Mouse (Mus musculus): ENCODE results near the gene Zmynd8. TPM values are rescaled to one million over a fixed set of nuclear protein-coding genes. Genes with fewer than 3 reads are reported as not detected.
A peak's percentile ranks its signal among the peaks of the same experiment; 100 is the strongest.

Zmynd8 gene
- polyA plus RNA-seq, 1 experiment: 57.7 TPM

DNA sequence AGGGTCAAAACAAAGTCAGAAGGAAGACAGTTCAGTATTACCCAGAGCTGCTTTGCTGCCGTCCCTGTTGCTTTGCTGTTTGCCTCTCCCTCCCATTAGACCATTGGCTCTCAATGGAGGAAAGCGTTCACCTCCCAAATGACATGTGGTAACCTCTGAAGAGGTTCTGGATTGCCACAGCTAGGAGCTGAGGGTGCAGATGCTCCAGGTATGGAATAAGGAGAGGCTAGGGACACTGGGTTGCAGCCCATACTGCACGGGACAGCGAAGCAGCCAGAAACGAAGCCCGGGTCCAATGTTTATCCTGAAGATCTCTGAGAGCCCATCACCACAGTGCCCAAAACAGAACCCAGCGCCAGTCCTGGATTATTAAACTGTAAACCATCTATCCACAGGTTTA, 9.6 kb downstream of the Zmynd8 start:
- TF ChIP-seq GATA1 (IDR thresholded peaks at IDR 0.05; ENCODE audit: borderline replicate concordance, low read length) (no peak), FLI1 (IDR thresholded peaks at IDR 0.05; ENCODE audit: low read length) (no peak)
- H3K9me3 ChIP-seq: no peaks in the 10 kb centered on the region
- peak overlapping the region; percentile 89 for H3K4me3 ChIP-seq (replicated peaks)
- no peaks in the 10 kb centered on the region for H3K36me3 ChIP-seq (replicated peaks; ENCODE audit: low read length)
- no peaks in the 10 kb centered on the region for H3K27me3 ChIP-seq (replicated peaks)
- peaks cover 76% of the 10 kb centered on the region for H3K4me1 ChIP-seq

DNA sequence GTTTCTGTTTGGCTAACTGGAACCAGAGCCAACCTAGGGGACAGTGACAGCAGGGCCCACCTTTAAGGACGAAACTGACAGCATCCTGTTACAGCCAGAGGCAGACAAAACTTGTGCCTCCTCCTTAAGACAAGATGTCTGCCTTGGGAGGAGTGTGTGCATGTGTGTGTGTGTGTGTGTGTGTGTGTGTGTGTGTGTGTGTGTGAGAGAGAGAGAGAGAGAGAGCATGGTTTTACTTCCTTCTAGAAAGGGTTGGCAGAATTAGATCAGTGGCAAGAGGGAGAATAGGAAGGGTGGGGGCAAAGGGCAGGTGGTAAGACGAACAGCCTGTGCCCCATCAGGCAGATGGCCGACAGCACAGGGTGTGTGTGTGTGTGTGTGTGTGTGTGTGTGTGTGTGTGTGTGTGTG, 10.0 kb downstream of the Zmynd8 start:
- H3K9me3 ChIP-seq: no peaks in the 10 kb centered on the region
- H3K4me3 ChIP-seq (replicated peaks): peak overlapping the region; percentile 89
- H3K27me3 ChIP-seq (replicated peaks): no peaks in the 10 kb centered on the region
- peaks cover 79% of the 10 kb centered on the region for H3K4me1 ChIP-seq
- TF ChIP-seq GATA1 (IDR thresholded peaks at IDR 0.05; ENCODE audit: borderline replicate concordance, low read length): no peak
- TF ChIP-seq FLI1 (IDR thresholded peaks at IDR 0.05; ENCODE audit: low read length): no peak
- no peaks in the 10 kb centered on the region for H3K36me3 ChIP-seq (replicated peaks; ENCODE audit: low read length)

DNA sequence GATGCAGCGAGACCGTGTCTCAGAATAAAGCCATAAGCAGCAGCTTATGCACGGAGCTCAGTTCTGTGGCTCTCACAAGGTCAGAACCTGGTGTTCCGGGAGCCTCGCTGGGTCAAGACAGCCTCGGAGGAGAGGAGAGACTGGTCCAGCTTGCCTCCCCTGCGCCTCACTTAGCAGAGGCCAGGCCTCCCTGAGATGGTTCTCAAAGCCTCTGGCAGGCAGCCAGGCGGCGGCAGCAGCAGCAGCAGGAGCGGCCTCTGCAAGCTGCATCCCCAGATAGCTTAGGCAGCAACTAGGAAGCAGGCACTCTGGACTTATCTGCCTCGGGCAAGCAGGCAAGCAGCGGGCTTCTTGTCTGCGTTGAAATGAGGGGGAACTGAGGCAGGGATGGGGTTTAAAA, 10.4 kb downstream of the Zmynd8 start:
- TF ChIP-seq FLI1 (IDR thresholded peaks at IDR 0.05; ENCODE audit: low read length) (0 out of 2 replicates have a peak, but pooled peaks have one; percentile 35), GATA1 (IDR thresholded peaks at IDR 0.05; ENCODE audit: borderline replicate concordance, low read length) (peak; percentile 95)
- H3K4me1 ChIP-seq: peaks cover 80% of the 10 kb centered on the region

DNA sequence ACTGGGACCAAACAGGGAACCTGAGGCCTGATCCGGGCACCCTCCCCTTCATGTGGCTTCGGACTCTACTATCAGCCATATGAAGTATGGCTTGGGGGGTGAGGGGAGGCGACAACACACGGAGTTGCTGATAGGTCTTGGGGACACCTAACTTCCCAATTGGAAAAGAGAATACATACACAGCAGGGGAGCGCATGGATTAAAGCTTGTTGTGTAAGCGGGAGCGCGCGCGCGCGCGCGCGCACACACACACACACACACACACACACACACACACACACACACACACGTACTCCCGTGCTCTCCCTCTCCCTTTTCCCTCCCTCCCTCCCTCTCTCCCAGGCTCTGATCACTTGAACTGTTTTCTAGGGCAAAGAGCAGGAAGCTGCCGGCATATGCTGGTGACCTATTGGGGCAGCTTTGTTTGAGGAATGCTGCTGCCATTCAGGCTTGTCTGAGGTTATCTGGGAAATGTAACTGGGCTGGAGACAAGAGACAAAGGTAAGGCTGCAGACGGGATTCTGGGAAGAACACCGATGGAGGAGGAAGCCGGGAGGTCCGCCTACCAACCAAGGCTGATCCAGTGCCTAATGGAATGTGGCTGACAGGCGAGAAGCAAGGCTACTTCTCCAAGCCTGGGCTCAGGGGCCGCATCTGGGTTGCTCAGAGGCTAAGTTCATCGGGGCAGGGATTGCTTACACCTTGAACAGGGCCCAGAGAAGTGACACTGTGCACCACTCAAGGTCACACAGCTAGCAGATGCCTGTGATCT, 11.8 kb downstream of the Zmynd8 start:
- no peak for TF ChIP-seq GATA1 (IDR thresholded peaks at IDR 0.05; ENCODE audit: borderline replicate concordance, low read length)
- TF ChIP-seq FLI1 (IDR thresholded peaks at IDR 0.05; ENCODE audit: low read length): no peak
- H3K4me3 ChIP-seq (replicated peaks): peak overlapping the region; percentile 46
- H3K4me1 ChIP-seq: peaks cover 85% of the 10 kb centered on the region
- no peaks in the 10 kb centered on the region for H3K27me3 ChIP-seq (replicated peaks)
- no peaks in the 10 kb centered on the region for H3K9me3 ChIP-seq
- peaks cover 11% of the 10 kb centered on the region for H3K36me3 ChIP-seq (replicated peaks; ENCODE audit: low read length)

More for the DNA sequence above, 10.4 kb downstream of the Zmynd8 start:
- Histone ChIP-seq H3K4me3 (replicated peaks) (peak overlapping the region; percentile 89), H3K9me3 (no peaks in the 10 kb centered on the region), H3K36me3 (replicated peaks; ENCODE audit: low read length) (no peaks in the 10 kb centered on the region), H3K27me3 (replicated peaks) (no peaks in the 10 kb centered on the region)

DNA sequence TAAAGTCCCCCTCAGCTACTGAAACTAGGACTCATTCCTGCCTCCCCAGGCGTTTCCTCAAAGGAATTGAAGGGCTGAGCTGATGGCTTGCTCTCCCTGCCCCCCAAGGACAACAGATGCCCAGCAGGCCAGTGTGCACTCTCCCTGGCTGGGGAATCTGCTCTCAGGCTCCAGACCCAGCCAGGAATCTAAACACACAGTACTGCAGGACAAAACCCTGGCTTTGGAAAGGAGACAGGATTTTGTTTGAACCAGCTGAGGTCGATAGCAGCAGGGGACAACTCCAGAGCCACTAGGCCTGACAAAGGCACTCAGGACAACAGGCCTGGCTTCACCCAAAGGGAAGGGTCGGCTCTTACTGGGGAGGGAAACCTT, 12.3 kb downstream of the Zmynd8 start:
- no peaks in the 10 kb centered on the region for H3K9me3 ChIP-seq
- TF ChIP-seq FLI1 (IDR thresholded peaks at IDR 0.05; ENCODE audit: low read length) (no peak), GATA1 (IDR thresholded peaks at IDR 0.05; ENCODE audit: borderline replicate concordance, low read length) (no peak)
- H3K27me3 ChIP-seq (replicated peaks): no peaks in the 10 kb centered on the region
- peak overlapping the region; percentile 46 for H3K4me3 ChIP-seq (replicated peaks)
- peaks cover 17% of the 10 kb centered on the region for H3K36me3 ChIP-seq (replicated peaks; ENCODE audit: low read length)
- peaks cover 90% of the 10 kb centered on the region for H3K4me1 ChIP-seq

DNA sequence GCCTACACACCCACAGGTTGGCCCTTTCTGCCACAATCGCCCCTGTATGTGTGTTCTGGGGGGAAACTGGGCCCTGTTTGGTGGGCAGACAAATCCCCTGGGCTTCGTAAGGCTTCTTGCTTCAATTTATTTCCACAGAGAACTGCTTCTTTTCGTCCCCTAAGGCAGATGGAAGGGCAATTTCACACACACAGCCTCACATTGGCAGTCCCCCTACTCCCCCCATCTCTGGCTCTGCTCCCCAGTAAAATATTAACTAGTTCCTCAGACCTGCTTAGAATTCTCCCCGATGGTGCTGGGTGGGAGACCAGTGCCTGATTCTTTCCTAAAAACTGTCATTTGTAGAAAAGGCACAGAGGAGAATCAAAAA, 12.9 kb downstream of the Zmynd8 start:
- H3K4me1 ChIP-seq: peaks cover 95% of the 10 kb centered on the region
- no peaks in the 10 kb centered on the region for H3K9me3 ChIP-seq
- no peak for TF ChIP-seq FLI1 (IDR thresholded peaks at IDR 0.05; ENCODE audit: low read length)
- no peak for TF ChIP-seq GATA1 (IDR thresholded peaks at IDR 0.05; ENCODE audit: borderline replicate concordance, low read length)
- H3K4me3 ChIP-seq (replicated peaks): peak overlapping the region; percentile 93
- no peaks in the 10 kb centered on the region for H3K27me3 ChIP-seq (replicated peaks)
- peaks cover 22% of the 10 kb centered on the region for H3K36me3 ChIP-seq (replicated peaks; ENCODE audit: low read length)

DNA sequence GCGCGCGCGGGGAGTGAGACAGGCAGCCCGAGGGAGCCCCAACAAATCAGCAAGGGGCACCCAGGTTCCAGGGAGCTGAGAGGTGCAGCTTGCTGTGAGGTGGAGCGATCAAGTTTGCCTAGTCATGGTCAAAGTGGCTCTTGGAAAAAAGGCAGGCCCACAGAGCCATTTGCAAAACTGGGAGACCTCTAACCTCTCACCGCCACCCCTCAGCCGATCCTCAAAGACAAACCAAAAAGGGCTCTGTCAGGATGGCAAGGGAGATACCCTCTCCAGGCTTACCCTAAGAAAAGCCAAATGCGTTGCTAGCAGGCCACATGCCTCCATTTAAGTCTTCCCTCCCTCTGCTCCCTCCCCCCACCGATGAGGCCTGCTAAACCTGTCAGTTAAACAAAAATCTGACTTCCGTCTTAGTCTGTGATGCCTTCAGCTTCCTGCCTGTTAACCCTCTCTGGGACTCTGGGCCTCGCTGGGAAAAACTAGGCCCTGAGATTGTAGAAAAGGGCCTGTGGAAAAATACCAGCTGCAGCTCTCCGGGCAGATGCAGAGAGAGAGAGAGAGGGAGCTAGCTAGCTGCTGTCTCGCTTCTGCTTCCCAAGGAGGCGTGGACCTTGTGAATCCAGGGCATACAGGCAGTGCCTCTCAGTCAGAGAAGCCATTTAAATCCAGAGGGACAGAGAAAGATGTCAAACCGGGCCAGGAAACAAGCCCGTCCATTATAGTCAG, 13.4 kb downstream of the Zmynd8 start:
- Histone ChIP-seq H3K9me3 (no peaks in the 10 kb centered on the region), H3K4me1 (peaks cover 95% of the 10 kb centered on the region), H3K27me3 (replicated peaks) (no peaks in the 10 kb centered on the region), H3K36me3 (replicated peaks; ENCODE audit: low read length) (peaks cover 27% of the 10 kb centered on the region), H3K4me3 (replicated peaks) (peak overlapping the region; percentile 93)
- TF ChIP-seq GATA1 (IDR thresholded peaks at IDR 0.05; ENCODE audit: borderline replicate concordance, low read length) (no peak), FLI1 (IDR thresholded peaks at IDR 0.05; ENCODE audit: low read length) (no peak)

DNA sequence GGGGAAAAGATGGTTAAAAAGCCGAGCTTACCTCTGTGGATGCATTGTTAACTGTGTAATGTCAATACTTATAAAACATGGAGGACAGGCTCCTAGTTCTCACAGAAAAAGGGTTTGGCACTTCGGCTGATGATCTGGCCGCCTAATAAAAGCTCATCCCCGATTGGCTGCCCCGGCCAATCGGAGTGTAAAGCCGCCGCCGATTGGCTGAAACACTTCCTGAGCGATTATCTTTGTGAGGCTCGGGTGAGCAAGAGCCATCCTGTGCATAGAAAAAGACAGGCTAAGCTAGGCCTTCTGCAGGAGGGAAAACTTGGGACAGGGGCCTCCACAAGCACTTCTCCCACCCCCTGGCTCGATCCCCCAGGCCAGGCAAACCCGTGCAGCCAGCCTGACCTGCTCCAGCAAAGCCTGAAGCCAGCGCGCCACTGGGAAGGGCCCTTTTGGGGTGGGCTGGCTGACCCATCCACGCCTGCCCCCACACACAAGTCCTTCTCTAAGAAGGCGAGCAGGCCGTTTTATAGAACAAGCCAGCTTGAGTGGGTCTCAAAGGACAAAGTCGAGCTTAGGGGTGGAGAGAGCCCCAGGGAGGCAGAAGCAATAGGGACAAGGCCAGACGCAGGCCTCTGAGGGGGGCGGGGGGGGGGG, 14.1 kb downstream of the Zmynd8 start:
- TF ChIP-seq GATA1 (IDR thresholded peaks at IDR 0.05; ENCODE audit: borderline replicate concordance, low read length): no peak
- TF ChIP-seq FLI1 (IDR thresholded peaks at IDR 0.05; ENCODE audit: low read length): no peak
- Histone ChIP-seq H3K4me3 (replicated peaks) (peak overlapping the region; percentile 93), H3K4me1 (peaks cover 95% of the 10 kb centered on the region), H3K27me3 (replicated peaks) (no peaks in the 10 kb centered on the region), H3K36me3 (replicated peaks; ENCODE audit: low read length) (peaks cover 34% of the 10 kb centered on the region), H3K9me3 (no peaks in the 10 kb centered on the region)

DNA sequence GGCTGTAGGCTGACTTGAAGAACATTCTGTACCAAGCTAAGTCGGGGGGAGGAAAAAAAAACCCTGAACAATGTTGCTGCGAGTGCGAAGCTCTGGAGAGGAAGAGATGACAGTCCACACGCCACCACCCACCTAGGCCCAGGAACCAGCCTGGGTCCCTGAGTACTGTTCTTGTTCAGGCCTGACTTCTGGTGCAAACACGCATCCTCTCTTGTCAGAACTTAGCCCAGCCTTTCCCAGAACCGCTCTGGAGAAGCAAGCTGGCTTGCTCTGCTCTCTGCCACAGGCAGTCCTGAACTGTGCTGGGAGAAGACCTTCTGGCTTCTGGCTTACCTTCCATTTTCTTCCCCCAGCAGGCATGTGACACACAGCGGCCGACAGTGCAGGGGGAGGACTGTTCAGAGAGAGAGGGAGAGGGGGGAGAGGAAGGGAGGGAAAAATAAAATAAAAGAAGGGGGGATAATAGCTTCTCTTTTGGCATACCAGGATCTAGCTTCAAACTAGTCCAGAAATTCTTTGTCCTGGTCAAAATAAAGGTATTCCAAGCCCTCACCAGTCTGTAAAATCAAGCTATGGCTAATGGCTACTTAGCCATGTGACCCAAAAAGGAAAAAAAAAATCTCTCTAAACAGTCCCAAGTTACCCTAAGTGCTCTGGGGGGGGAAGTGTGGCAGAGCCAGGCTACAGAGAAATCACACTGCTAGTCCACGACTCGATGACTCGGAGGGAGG, 14.8 kb downstream of the Zmynd8 start:
- Histone ChIP-seq H3K9me3 (no peaks in the 10 kb centered on the region), H3K27me3 (replicated peaks) (no peaks in the 10 kb centered on the region), H3K4me3 (replicated peaks) (peak overlapping the region; percentile 93), H3K36me3 (replicated peaks; ENCODE audit: low read length) (peaks cover 41% of the 10 kb centered on the region), H3K4me1 (peaks cover 95% of the 10 kb centered on the region)
- TF ChIP-seq GATA1 (IDR thresholded peaks at IDR 0.05; ENCODE audit: borderline replicate concordance, low read length) (no peak), FLI1 (IDR thresholded peaks at IDR 0.05; ENCODE audit: low read length) (no peak)
